Mouse (Mus musculus) A20 (cell line): ENCODE data around the gene Tmem50b.
"Not testable (repeated sequence)": the region's sequence is repeated elsewhere in the genome, so short reads cannot be mapped to it uniquely, and the experiment has no call there.

Experiments
- DNase-seq: peaks from one replicate; pipeline ENCODE4 v3.0.0-alpha.2; 2011; ENCODE audit warnings: low read depth, low spot score

The Tmem50b gene

DNA sequence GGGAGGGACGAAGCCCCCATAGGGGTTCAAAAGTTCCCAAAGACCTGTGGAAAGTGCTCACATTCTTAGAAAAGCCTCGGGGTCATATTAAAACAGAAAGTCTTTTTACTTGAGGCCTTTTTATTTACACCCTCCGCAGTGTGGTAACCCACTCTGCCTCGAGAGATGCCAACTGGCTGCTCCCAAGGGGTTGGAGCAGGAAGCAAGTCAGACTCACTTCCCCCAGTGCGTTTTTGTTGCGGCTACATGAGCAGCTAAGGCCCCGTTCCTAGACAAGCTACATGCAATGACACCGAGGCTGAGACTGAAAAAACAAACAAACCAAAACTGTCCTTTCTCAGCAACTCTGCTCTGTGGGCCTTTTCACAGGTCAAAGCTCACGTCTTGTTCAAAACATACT is 59.1 kb downstream of the Tmem50b start:
- DNase-seq, result no peak

DNA sequence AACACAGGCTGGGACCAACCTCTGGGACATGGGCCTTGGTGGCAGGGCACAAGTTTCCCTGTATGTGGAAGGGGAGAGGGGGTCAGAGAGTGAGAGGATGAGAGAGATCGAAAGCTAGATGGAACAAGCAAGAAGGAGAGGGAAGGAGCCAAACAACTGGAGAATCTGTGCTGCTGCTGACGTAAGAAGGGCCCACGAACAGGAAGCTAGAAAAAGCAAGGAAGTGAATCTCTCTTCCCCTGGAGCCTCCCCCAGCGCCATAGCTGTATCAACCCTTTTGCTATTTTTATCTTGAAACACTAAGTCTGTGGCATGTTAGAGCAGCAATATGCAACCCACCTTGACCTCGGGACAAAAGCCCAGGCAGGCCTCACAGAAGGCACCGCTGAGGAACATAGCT is 59.5 kb downstream of the Tmem50b start:
- no peak for DNase-seq

- no peak for DNase-seq
Measured at GRCm38 (mm10) chr16:91537065-91537464, 60.5 kb downstream of the Tmem50b start.

DNA sequence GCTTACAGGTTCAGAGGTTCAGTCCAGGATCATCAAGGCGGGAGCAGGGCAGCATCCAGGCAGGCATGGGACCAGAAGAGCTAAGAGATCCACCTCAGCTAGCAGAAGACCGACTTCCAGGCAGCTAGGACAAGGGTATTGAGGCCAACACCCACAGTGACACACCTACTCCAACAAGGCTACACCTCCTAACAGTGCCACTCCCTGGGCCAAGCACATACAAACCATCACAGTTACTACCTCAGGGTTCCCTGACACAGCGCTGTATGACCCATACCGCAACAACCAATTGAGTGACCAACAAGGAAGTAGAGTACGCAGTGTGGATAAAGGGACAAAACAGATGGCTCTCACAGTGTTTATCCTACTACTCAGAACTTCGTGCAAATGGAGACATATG is 61.2 kb downstream of the Tmem50b start:
- no peak for DNase-seq

DNA sequence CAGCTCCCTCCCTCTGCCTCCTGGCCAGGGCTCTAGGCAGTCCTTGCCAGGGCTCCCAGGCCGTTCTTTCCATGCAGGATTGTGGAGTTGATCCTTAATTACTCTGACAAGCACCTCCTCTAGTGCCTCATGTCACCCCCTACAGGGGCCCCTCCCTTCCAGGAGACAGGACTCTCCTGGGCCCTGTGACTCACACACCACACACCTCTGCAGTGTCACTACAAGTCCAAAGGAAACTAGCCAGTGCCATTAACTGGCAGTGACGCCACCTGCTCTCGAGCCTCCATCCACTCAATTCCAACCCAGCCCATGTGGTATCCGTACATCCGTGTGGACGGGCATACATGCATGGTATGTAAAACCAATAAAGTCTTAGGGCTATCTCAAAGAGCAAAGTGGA is 62.7 kb downstream of the Tmem50b start:
- no peak for DNase-seq

- DNase-seq, result peak; percentile 62
Measured at GRCm38 (mm10) chr16:91534477-91534876, 63.1 kb downstream of the Tmem50b start.

DNA sequence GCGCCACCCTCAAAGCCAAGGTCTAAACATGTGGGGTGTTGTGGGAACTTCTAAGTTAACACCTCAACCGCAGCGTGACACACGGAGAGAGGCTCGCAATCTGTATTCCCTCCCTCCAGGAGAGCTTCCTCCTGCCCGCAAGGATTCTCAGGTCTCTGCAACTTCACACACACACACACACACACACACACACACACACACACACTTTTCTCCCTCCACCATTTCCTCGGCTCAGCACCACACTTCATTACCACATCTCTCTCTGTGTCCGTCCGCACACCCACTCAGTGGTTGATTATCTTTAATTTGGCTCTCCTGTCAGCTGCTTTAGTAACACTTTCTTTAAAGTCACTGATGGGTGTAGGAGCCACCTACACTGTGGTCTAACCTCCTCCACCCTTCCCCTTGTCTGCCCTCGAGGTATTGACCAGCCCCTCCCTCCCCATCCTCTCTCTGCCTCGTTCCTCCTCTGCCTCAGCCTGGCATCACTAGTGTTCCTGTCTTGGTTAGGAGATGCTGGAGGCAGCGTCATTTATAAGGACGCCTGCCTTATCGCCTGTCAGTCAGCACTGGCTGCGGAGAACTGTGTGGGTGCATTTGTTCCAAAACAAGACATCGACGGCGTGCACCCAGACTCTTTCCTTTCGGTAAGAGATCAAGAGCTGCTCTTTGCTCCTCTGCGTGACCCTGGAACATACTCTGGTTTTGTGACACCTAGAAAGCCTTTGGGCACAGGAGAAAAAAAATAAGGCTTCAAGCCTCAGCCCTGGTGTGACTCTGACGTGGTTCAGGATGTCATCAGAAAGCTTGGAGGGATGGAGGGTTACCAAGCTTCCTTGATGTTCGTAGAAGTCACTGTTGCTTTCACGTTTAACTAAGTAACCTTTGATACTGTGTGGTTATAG is 64.3 kb downstream of the Tmem50b start:
- no peak for DNase-seq

DNA sequence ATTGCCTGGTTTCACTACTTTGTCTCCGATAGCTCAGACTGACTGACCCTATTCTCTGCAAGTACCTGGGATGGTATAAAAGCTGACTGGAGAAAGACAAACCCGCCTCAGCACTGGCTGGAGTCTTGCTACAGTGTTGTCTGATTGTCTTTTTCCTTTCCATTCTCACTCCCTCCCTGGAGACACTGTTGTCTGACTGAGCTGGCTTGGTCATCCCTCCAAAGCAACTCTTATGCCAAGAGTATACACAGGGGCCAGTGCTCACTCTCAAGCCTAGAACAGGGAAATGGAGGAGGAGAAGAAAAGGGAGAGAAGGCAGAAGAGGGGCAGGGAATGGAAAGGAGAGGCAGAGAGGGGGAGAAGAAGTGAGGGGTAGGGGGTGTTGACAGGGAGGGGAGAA is 65.2 kb downstream of the Tmem50b start:
- DNase-seq, result no peak

DNA sequence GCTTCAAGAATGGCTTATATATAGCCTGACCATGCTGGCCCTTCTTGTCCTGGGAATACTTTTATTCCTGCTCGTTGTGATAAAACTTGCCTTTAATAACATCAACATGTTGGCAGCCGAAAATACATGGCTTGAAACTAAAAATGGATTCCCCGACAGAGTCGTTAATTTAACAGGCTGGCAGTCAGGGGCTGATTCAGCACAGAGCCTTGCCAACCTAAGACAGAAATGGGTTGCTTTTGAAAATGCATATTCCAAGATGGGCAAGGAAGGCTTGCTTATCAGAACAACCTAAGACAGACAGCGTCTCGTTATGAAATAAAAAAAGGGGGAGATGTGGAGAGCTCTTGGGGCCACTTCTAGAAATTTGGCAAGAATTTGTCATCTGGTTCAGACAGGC is 65.7 kb downstream of the Tmem50b start:
- no peak for DNase-seq

- not testable (repeated sequence) for DNase-seq
Measured at GRCm38 (mm10) chr16:91530830-91531229, 66.8 kb downstream of the Tmem50b start.

DNA sequence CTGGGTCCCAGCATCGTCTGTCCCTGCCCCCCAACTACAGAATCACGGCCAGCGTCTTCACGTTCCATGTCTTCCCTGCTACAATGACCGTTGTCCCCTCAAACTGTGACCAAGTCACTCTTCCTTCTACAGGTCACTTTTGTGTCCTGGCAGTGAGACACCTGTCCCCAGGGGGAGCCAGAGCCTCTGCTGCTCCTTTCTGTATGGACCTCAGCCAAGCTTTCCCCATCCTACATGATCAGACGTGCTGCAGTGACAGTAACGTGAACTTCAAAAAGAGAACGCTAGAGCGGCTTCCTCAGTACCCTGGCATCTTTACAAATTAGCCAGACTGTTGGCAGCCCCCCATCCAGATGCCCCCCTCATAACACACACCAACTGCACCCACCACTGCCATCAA is 69.0 kb downstream of the Tmem50b start:
- no peak for DNase-seq

- DNase-seq, result no peak
Measured at GRCm38 (mm10) chr16:91527500-91527899, 70.1 kb downstream of the Tmem50b start.

DNA sequence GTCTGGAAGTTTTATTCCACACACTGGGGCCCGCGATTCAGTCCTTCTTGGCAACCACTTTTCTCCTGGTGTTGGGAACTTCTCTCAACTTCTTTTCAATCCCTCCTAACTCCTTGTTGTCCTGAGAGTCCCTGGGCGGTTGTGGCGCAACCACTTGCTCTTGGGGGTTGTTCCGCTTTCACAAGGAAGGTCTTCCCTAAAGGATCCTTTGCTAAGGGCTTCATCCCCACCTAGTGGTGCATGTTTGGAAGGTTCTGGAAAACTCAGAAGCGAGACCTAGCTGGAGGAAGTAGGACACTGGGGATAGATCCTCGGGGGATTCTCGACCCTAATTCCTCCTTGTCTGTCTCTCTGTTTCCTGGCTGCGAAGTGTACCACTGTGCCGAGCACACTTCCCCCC is 70.5 kb downstream of the Tmem50b start:
- DNase-seq, result no peak

DNA sequence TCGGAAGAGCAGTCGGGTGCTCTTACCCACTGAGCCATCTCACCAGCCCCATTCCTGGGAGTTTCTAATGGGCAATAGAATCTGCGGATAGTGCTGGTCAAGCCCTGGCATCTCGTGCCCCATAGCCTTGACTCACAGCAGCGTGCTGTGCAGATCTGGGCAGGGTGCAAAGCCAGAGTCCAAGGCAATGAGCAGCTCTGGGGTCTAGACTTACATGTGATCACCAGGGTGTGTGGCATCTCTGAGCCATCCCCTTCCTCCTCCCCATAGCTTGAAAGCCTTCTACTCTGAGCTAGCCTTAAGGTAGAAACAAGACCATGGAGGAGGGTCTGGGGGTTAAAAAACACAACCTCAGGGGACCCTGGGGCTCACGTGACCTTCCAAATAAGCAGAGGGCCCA is 71.3 kb downstream of the Tmem50b start:
- DNase-seq, result no peak
